Mouse (Mus musculus) layer of hippocampus, adult 9-10 months (tissue): ENCODE results near the gene Baiap2l1.
"Not testable (repeated sequence)": the region's sequence is repeated elsewhere in the genome, so short reads cannot be mapped to it uniquely, and the experiment has no call there.

ENCODE experiments used
- DNase-seq: peaks from one replicate; pipeline ENCODE4 v3.0.0; 2022; ENCODE audit warnings: low spot score

Baiap2l1 gene

GRCm38 (mm10) chr5:144357881-144358591, at the start of gene Baiap2l1:
TSS of gene Baiap2l1 (minus strand) at chr5:144358112.
- peak; percentile 20 for DNase-seq

GRCm38 (mm10) chr5:144406256-144406655, 48.3 kb upstream of the Baiap2l1 start:
- no peak for DNase-seq

GRCm38 (mm10) chr5:144400821-144401220, 42.9 kb upstream of the Baiap2l1 start:
- no peak for DNase-seq

DNA sequence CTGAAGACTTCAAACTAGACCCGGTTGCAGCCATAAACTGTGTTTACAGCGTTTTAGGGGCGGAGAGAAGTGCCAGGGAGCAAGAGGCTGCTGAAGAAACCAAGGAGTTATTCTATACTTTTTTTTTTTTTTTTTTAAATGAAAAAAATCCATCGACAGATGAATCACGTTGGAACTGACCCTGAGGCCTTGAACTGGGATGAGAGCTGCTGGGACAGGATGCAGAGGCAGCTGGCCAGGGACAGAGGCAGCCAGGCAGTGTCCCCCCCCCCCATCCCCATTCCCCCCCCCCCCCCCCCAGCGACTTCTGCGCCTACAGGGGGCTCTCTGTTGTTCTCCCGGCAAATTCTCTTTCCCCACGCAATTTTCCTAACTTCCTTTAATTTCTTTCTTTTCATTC, 39.7 kb upstream of the Baiap2l1 start:
- DNase-seq, result no peak

DNA sequence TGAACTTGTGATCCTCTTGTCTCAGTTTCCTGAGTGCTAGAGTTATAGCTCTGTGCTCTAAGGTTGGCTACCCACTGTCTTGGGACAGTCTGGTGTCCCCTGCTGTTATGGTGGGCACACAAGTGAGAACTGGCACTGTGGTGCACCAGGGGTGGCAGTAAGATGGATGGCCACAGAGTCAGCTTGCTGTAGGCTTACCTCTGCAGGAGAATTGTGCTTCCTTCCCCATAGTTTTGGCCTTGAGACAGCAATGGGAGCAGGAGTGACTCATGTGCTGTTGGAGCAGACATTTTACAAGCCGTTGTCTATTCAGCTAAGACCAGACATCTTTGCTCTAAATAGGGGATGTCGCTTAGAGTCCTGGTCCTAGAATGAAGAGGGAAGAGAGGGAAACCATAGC, 36.2 kb upstream of the Baiap2l1 start:
- no peak for DNase-seq

DNA sequence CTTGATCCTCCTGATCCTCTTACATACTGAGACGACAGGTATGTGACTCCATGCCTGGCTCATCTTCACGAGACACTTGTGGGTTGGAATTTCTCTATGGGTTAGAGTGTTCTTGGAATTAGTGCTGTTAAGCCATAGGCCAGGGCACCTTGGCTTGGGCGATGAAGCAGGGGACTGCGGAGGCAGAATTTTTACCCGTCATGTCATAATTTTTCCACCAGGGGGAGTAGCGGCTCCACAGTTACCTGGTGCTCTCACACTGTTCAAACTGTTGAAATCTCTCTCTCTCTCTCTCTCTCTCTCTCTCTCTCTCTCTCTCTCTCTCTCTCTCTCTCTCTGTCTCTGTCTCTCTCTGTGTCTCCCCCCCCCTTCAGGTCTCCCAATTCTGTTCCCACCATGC, 29.9 kb upstream of the Baiap2l1 start:
- no peak for DNase-seq

DNA sequence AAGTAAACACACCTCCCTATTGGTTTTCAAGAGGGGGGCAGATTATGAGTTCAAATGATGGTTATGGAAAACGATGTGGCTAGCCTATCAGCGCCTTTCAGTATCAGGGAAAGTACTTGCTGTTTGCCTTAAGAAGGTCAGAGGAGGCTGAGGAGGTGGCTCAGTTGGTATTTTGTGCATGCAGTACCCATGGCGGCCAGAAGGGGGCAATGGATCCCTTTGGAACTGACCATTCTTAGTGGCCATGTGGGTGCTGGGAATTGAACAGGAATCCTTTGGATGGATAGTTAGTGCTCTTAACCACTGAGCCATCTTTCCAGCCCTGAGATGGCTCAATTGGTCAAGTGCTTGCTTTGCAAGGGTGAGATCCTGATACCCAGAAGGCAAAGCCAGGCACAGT, 26.0 kb upstream of the Baiap2l1 start:
- DNase-seq, result no peak

DNA sequence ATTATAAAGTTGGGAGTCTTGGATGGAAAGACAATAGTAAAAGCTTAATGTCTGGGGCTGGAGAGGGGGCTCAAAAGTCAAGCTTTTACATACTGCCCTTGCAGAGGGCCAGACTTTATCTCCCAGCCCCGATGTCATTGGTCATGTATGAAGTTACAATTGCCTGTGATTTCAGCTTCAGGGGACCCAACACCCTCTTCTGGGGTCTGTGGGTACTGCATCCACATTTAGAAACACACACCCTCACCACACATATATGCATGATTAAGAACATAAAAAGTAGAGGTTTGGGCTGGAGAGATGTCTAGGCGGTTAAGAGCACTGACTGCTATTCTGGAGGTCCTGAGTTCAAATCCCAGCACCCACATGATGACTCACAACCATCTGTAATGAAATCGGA, 23.9 kb upstream of the Baiap2l1 start:
- no peak for DNase-seq

DNA sequence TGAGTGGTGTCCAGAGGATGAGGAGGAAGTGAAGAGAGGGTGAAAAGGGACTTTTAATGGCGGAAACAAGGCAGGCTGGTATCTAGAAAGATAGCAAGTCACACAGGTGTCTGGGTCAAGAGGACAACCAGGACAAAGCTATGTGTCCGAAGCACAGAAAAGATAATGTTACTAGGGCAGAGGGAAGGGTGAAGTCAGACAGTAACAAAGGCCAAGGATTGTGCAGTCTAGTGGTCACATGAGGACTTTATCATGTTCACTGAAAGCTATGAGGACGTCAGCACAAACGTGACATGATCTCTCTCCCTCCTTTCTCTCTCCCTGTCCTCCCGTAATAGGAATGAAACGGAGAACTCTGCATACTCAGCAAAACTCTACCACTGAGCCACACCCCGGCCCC, 22.8 kb upstream of the Baiap2l1 start:
- no peak for DNase-seq

- no peak for DNase-seq
Measured at GRCm38 (mm10) chr5:144379431-144379830, 21.5 kb upstream of the Baiap2l1 start.

- no peak for DNase-seq
Measured at GRCm38 (mm10) chr5:144372885-144373284, 15.0 kb upstream of the Baiap2l1 start.

DNA sequence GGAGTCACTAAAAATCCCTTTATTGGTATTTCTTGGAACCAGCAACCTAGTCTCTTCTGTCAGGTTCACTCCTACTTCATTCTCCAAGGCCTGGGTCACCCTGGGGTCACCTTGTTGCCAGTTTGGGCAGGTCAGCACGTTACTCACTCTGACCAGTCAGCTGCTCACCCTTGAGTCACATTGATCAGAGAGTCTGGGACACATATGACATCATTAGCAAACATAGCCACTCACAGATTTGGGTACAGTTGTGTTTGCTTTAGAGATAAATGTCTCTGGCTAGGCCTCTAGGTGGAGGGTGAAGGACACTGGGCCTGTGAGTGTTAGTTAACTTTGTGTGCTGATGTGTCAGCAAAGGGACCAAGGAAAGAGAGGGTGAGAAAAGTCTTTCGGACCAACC, 14.3 kb upstream of the Baiap2l1 start:
- no peak for DNase-seq

GRCm38 (mm10) chr5:144370986-144371385, 13.1 kb upstream of the Baiap2l1 start:
- DNase-seq, result no peak

DNA sequence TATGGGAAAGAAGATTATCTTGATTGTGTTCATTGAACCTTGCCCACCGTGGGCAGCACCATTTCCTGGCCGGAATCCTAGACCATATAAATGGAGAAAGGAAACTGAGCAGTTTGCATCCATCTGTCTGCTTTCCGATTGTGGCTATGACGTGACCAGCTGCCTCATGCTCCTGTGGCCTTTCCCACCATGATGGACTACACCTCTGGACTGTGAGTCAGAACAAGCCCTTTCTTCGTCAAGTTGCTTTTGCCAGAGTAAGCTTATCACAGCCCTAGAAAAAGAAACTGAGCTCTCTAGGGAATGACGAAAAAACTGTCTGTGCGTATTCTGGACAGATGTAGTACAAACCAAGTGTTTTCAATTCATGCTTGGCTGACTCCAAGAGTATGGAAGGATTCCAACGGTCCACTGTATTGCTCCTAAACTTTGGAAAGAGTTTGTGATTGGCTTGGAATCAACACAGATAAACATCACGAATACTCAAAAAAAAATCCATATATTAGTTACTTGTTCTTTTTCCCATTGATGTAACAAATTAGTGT, 10.8 kb upstream of the Baiap2l1 start:
- no peak for DNase-seq

DNA sequence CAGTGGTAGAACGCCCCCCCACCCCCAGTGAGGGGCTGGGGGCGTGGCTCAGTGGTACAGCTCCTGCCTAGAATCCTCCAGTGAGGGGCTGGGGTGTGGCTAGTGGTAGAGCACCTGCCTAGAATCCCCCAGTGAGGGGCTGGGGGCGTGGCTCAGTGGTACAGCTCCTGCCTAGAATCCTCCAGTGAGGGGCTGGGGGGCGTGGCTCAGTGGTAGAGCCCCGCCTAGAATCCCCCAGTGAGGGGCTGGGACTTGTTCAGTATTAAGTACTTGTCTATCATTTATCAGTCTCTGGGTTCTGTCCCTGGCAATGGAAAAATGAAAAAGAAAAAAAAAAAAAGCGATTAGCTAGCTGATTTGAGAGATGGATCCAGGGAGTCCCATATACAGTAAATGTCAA, 8.6 kb upstream of the Baiap2l1 start:
- DNase-seq, result not testable (repeated sequence)

- no peak for DNase-seq
Measured at GRCm38 (mm10) chr5:144364680-144365357, 6.9 kb upstream of the Baiap2l1 start.

- DNase-seq, result no peak
Measured at GRCm38 (mm10) chr5:144360346-144360745, 2.4 kb upstream of the Baiap2l1 start.

GRCm38 (mm10) chr5:144359886-144360285, 2.0 kb upstream of the Baiap2l1 start:
- no peak for DNase-seq

DNA sequence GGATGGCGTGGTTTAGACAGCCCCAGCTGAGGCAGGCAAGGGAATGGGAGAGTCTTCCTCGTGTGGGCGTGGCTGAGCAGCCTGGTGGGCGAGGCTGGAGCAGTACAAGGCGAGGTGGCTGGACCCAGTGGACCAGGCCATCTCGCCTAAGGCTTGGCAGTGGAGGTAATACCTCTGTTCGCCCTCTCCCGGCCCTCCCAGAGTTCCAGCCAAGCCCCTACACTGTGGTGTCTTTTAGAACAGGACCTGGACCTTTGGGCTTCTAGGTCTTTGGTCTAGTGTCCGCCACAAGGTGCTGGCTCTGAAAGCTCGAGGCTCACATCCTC, 643 bp upstream of the Baiap2l1 start:
- DNase-seq, result no peak

- no peak for DNase-seq
Measured at GRCm38 (mm10) chr5:144357551-144357880, 396 bp downstream of the Baiap2l1 start.

DNA sequence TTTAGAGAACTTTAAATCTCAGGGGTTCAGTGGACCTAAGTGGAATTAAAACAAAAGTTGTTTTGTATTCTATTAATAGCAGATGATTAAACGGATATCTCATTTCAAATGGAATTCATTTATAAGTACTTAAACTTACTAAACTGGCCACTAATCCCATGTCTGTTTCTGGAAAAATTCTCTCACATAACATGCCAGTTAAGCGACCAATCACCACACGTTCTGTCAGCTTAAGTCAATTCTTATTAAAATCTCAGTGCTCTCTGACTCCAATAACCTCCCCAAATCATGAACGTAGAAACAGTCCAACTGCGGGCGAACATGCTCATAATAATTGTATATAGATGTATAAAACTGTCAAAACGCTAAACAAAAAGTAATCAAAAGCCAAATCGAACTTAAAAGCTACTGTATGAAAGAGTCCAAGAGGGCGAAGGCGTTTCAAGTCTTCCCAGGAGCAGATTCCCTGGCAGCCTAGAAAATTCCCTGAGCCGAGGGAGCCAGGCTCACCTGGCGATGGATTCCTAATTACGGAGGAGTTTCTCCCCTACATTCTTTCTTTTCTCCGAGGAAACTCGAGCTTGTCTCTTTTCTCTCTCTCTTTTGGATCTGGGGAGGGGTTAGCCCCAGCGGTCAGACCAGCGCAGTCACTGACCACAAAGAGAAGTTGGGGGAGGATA, 996 bp downstream of the Baiap2l1 start:
- DNase-seq, result no peak

- DNase-seq, result no peak
Measured at GRCm38 (mm10) chr5:144352250-144353047, 5.5 kb downstream of the Baiap2l1 start.
